ENCODE assay signal across 9 mouse cellular contexts in the genomic region with DNA sequence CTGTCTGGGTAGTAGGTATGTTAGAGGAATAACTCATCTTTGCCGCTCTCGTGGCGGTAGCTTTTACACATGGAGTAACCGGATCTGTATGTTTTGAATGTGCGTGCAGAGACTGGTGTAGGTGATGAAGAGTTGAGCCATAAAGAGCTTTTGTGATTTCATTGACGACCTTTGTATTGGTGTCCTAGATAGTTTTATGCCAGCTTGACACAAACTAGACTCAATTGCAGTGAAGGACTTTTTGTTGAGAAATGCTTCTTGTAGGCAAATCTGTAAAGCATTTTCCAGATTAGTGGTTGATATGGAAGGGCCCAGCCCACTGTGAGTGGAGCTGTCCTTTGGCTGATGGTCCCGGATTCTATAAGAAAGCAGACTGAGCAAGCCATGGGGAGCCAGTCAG. TPM values are rescaled to one million over a fixed set of nuclear protein-coding genes. Genes with fewer than 3 reads are reported as not detected.
DNase-seq lines count a peak whose midpoint lies in the region; ATAC-seq and TF ChIP-seq lines count a peak whose summit lies in the region.
"Had no signal": no experiment of that assay in that cellular context is flagged by ENCODE, and none has a peak within 500 bp of the region (broad histone marks: within the 10 kb centered on the region; RNA-seq: fewer than 3 reads in every experiment).

A gene (minus strand): TSS at position 101 of the 400 bp plus-strand sequence.

- H3K27me3 ChIP-seq in kidney, embryonic 15.5 days, result no peaks in the 10 kb centered on the region
- H3K27me3 ChIP-seq in hindbrain, embryonic 12.5 days, result no peaks in the 10 kb centered on the region
- H3K27me3 ChIP-seq in midbrain, embryonic 13.5 days, result no peaks in the 10 kb centered on the region
- H3K27me3 ChIP-seq: liver, embryonic 13.5 days had no signal

- no peak within 1 kb of the TSS for H3K27ac ChIP-seq in kidney, embryonic 15.5 days
- H3K27ac ChIP-seq in bone marrow macrophage, adult 2 months (ENCODE audit: insufficient read depth, low read depth, low read length), result no peak within 1 kb of the TSS
- H3K27ac ChIP-seq in hindbrain, embryonic 12.5 days, result no peak within 1 kb of the TSS
- H3K27ac ChIP-seq in midbrain, embryonic 13.5 days, result no peak within 1 kb of the TSS
- H3K27ac ChIP-seq: liver, embryonic 13.5 days had no signal

- H3K4me1 ChIP-seq in kidney, embryonic 15.5 days, result no peaks in the 10 kb centered on the region
- H3K4me1 ChIP-seq in bone marrow macrophage, adult 2 months (ENCODE audit: control insufficient read depth, insufficient read depth, low read length), result no peaks in the 10 kb centered on the region
- no peaks in the 10 kb centered on the region for H3K4me1 ChIP-seq in hindbrain, embryonic 12.5 days
- no peaks in the 10 kb centered on the region for H3K4me1 ChIP-seq in midbrain, embryonic 13.5 days (replicated peaks)
- H3K4me1 ChIP-seq: liver, embryonic 13.5 days had no signal

- ATAC-seq in kidney, embryonic 15.5 days (replicated peaks; ENCODE audit: low FRiP score), result no peak
- ATAC-seq in hindbrain, embryonic 12.5 days (ENCODE audit: low FRiP score), result no peak
- no peak for ATAC-seq in midbrain, embryonic 13.5 days

- H3K4me2 ChIP-seq in kidney, embryonic 15.5 days, result no peak within 1 kb of the TSS
- H3K4me2 ChIP-seq in hindbrain, embryonic 12.5 days (replicated peaks), result no peak within 1 kb of the TSS
- no peak within 1 kb of the TSS for H3K4me2 ChIP-seq in midbrain, embryonic 13.5 days (replicated peaks)
- H3K4me2 ChIP-seq: liver, embryonic 13.5 days had no signal

- H3K4me3 ChIP-seq in kidney, embryonic 15.5 days (replicated peaks), result no peak within 1 kb of the TSS
- H3K4me3 ChIP-seq in bone marrow macrophage, adult 2 months (ENCODE audit: insufficient read depth, low read length), result no peak within 1 kb of the TSS
- no peak within 1 kb of the TSS for H3K4me3 ChIP-seq in hindbrain, embryonic 12.5 days
- no peak within 1 kb of the TSS for H3K4me3 ChIP-seq in midbrain, embryonic 13.5 days (replicated peaks)
- H3K4me3 ChIP-seq: liver, embryonic 13.5 days had no signal

- no peak for DNase-seq in kidney, adult 11 months
- no peak for DNase-seq in right cerebral cortex, adult 2 months (ENCODE audit: low spot score in 2 of 2)
- DNase-seq in kidney, postnatal 14 days, result no peak
- DNase-seq in ovary, postnatal 10 days (ENCODE audit: low spot score), result no peak
- DNase-seq: liver, embryonic 13.5 days had no signal

- WGBS in kidney, embryonic 15.5 days, result 96% methylated on average over 7 of the region's 7 CpGs
- 97% methylated on average over 7 of the region's 7 CpGs for WGBS in hindbrain, embryonic 12.5 days
- WGBS in midbrain, embryonic 13.5 days, result 98% methylated on average over 7 of the region's 7 CpGs

- no peak within 1 kb of the TSS for H3K9ac ChIP-seq in kidney, embryonic 15.5 days
- no peak within 1 kb of the TSS for H3K9ac ChIP-seq in hindbrain, embryonic 12.5 days
- no peak within 1 kb of the TSS for H3K9ac ChIP-seq in midbrain, embryonic 13.5 days (replicated peaks)
- H3K9ac ChIP-seq: liver, embryonic 13.5 days had no signal

- H3K36me3 ChIP-seq in kidney, embryonic 15.5 days, result peaks cover 78% of the 10 kb centered on the region
- H3K36me3 ChIP-seq in hindbrain, embryonic 12.5 days, result peaks cover 43% of the 10 kb centered on the region
- peaks cover 35% of the 10 kb centered on the region for H3K36me3 ChIP-seq in midbrain, embryonic 13.5 days

- TF ChIP-seq POLR2A in bone marrow macrophage, adult 2 months (IDR thresholded peaks at IDR 0.05; ENCODE audit: borderline replicate concordance, low read depth, low read length), result no peak

- TF ChIP-seq CTCF in bone marrow macrophage, adult 2 months (IDR thresholded peaks at IDR 0.05; ENCODE audit: low read depth, low read length), result no peak

- no peaks in the 10 kb centered on the region for H3K9me3 ChIP-seq in kidney, embryonic 15.5 days (replicated peaks)
- no peaks in the 10 kb centered on the region for H3K9me3 ChIP-seq in hindbrain, embryonic 12.5 days (replicated peaks)
- H3K9me3 ChIP-seq in midbrain, embryonic 13.5 days, result no peaks in the 10 kb centered on the region
- H3K9me3 ChIP-seq: liver, embryonic 13.5 days had no signal

RNA-seq across cellular contexts. Expression of the gene that starts here (rescaled TPM):
- polyA plus RNA-seq in kidney, embryonic 15.5 days (2015; fragmentation: Nextera tagmentation; extraction: Ambion mirVana), result 15.8 and 16.6 TPM in 2 replicates
- polyA plus RNA-seq in bone marrow macrophage, adult 2 months (2012; ENCODE audit: insufficient read depth, insufficient read length, missing spikeins), result 16.9 and 22.2 TPM in 2 replicates
- 26.1 and 27.6 TPM in 2 replicates for polyA plus RNA-seq in hindbrain, embryonic 12.5 days (2016; fragmentation: Nextera tagmentation; extraction: Ambion mirVana)
- 24.3 and 26.3 TPM in 2 replicates for polyA plus RNA-seq in midbrain, embryonic 13.5 days (2015; fragmentation: Nextera tagmentation; extraction: Ambion mirVana)
